Mouse (Mus musculus) neural tube, embryonic 12.5 days (tissue): ENCODE measurements at regions not wholly inside any gene's neighbourhood (a gene's known extent, or its start where the extent isn't known, plus 50 kb on each side); places are given as distances from the start of the nearest gene placed in this dataset.

Experiments used
- ATAC-seq: fragments of 200-750 bp; cut with Nextera tagmentation; 2 replicates; pipeline ENCODE4 v1.8.0; 2017; ENCODE audit warnings: low read depth, mild to moderate bottlenecking, moderate TSS enrichment, moderate library complexity; ENCODE audit not compliant: low FRiP score
- H3K27ac ChIP-seq: fragments of 300-500 bp; sonication (generic); 2 replicates; pipeline ENCODE4 v1.5.1; 2016
- H3K27me3 ChIP-seq: fragments of 300-500 bp; sonication (generic); replicated peaks from 2 replicates; pipeline ENCODE4 v1.6.1; 2016; ENCODE audit warnings: mild to moderate bottlenecking
- H3K36me3 ChIP-seq: fragments of 300-500 bp; sonication (generic); 2 replicates; pipeline ENCODE4 v1.6.1; 2016; ENCODE audit warnings: mild to moderate bottlenecking
- H3K4me1 ChIP-seq: fragments of 300-500 bp; sonication (generic); 2 replicates; pipeline ENCODE4 v1.6.1; 2016
- H3K4me2 ChIP-seq: fragments of 300-500 bp; sonication (generic); replicated peaks from 2 replicates; pipeline ENCODE4 v1.6.1; 2016; ENCODE audit warnings: mild to moderate bottlenecking
- H3K4me3 ChIP-seq: fragments of 300-500 bp; sonication (generic); 2 replicates; pipeline ENCODE4 v1.5.1; 2016
- H3K9ac ChIP-seq: fragments of 300-500 bp; sonication (generic); 2 replicates; pipeline ENCODE4 v1.6.1; 2016; ENCODE audit warnings: mild to moderate bottlenecking
- H3K9me3 ChIP-seq: fragments of 300-500 bp; sonication (generic); 2 replicates; pipeline ENCODE4 v1.6.1; 2016; ENCODE audit warnings: mild to moderate bottlenecking
- WGBS: fragments of 180-500 bp; shearing (Covaris S2); methylation state at CpG from one replicate; pipeline ENCODE4 v1.1.7; 2016; 5-methylcytosine and 5-hydroxymethylcytosine counted together

DNA sequence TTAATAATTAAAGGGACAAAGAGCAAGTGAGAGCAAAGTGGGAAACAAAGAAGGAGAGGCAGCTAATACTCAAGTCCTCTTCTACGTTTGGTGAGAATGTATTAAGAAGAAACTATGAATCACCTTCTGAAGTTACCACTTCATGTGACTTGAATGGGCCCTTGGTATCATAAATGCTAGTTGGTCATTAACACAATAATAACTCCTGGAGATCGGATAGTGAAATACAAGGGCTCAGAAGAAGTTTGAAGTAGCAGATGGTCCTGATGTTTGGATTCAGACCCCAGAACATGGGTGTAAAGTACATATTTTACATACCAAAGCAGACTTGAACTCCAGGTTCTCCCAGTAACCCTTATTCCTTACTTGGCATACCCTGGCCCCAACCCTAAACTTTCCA lies 535.4 kb upstream of the Cntnap5b start:
- H3K4me2 ChIP-seq: no peak overlapping the region
- no peak overlapping the region for H3K4me3 ChIP-seq
- H3K27ac ChIP-seq: no peak overlapping the region
- H3K36me3 ChIP-seq: no peaks in the 10 kb centered on the region
- WGBS: 67% methylated on average over 2 of the region's 2 CpGs
- H3K9me3 ChIP-seq: no peaks in the 10 kb centered on the region
- H3K27me3 ChIP-seq: no peaks in the 10 kb centered on the region
- no peak for ATAC-seq
- no peaks in the 10 kb centered on the region for H3K4me1 ChIP-seq
- no peak overlapping the region for H3K9ac ChIP-seq

DNA sequence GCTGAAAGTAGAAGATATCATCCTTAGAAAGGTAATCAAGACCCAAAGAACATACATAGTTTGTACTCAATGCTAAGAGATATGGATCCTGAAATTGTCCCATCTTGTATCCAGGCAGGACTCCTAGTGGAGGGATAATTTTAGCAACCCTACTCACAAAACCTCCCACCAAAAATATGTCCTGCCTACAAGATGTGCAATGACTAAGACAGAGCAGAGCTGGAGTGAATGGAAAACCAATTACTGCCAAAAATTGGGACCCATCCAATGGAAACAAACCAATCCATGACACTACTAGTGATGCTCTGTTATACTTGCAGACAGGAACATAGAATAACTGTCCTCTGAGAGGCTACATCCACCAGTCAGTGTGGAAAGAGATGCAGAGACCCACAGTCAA lies 487.0 kb upstream of the Cntnap5b start:
- Histone ChIP-seq H3K9me3 (no peaks in the 10 kb centered on the region), H3K36me3 (no peaks in the 10 kb centered on the region), H3K27ac (no peak overlapping the region), H3K4me3 (no peak overlapping the region), H3K4me1 (no peaks in the 10 kb centered on the region), H3K9ac (no peak overlapping the region), H3K27me3 (no peaks in the 10 kb centered on the region), H3K4me2 (no peak overlapping the region)
- no peak for ATAC-seq

DNA sequence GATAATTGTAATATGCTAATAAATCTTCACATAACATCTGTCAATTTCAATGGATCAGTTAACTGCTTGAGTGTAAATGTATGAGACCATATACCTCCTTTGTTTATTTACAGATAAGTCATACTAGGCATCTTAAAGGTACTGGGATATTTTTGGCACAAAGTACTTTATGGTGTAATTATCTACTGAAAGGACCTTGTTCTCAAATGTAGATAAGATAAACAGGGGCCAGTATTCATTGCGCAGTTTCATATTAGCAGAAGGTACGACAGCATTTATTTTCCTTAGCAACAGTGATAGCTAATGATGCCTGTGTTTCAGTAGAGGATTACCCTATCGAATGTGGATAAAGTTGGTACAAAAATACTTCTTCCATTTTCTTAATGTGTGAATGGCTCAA lies 484.7 kb upstream of the Cntnap5b start:
- H3K27ac ChIP-seq: no peak overlapping the region
- no peaks in the 10 kb centered on the region for H3K9me3 ChIP-seq
- H3K4me3 ChIP-seq: no peak overlapping the region
- no peaks in the 10 kb centered on the region for H3K27me3 ChIP-seq
- no peak overlapping the region for H3K9ac ChIP-seq
- H3K4me1 ChIP-seq: no peaks in the 10 kb centered on the region
- H3K4me2 ChIP-seq: no peak overlapping the region
- no peak for ATAC-seq
- 92% methylated on average over 3 of the region's 3 CpGs for WGBS
- no peaks in the 10 kb centered on the region for H3K36me3 ChIP-seq

DNA sequence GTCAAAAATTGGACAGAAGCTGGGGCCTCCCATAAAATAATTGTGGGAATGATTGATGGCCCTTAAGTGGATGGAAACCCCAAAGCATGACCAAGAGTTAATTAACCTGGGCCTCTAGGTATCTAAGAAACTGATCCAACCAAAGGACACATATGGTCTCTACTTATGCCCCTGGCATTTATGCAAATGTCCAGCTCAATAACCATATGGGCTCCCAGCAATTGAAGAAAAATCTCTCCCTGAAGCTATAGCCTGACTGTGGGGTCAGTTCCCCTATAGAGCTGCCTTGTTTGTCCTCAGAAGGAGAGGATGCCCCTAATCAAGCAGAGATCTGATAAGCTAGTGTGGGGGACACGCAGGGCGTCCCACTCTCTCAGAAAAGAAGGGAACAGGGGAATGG lies 473.4 kb upstream of the Cntnap5b start:
- no peaks in the 10 kb centered on the region for H3K27me3 ChIP-seq
- no peaks in the 10 kb centered on the region for H3K9me3 ChIP-seq
- no peak overlapping the region for H3K4me3 ChIP-seq
- no peaks in the 10 kb centered on the region for H3K36me3 ChIP-seq
- no peak overlapping the region for H3K4me2 ChIP-seq
- no peak overlapping the region for H3K9ac ChIP-seq
- peak; percentile 41; the same call in 1 of the 2 replicates for ATAC-seq
- WGBS: 79% methylated on average over 2 of the region's 2 CpGs
- no peaks in the 10 kb centered on the region for H3K4me1 ChIP-seq
- no peak overlapping the region for H3K27ac ChIP-seq

GRCm38 (mm10) chr1:99317043-99317709 lies 455.4 kb upstream of the Cntnap5b start:
- 53% methylated on average over 3 of the region's 3 CpGs for WGBS
- Histone ChIP-seq H3K4me1 (no peaks in the 10 kb centered on the region), H3K27me3 (no peaks in the 10 kb centered on the region), H3K36me3 (no peaks in the 10 kb centered on the region), H3K4me3 (no peak overlapping the region), H3K27ac (no peak overlapping the region), H3K9me3 (no peaks in the 10 kb centered on the region), H3K4me2 (no peak overlapping the region), H3K9ac (no peak overlapping the region)
- ATAC-seq: no peak

DNA sequence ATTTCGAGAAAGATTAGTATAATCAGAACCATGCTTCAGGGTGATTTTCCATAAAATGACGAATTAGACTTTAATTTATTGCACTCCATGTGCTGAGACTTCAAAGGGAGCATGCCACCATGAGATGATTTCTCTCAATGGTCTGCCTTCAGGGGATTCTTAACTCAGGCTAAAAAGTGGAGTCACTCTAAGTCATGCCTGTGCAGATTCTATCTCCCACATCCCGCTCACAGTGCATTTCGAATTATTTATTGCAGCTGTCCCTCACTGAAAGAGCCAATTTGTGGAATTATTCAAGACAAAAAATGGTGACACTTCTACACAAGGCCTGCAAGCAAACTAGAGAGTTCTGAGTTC lies 454.9 kb upstream of the Cntnap5b start:
- Histone ChIP-seq H3K27me3 (no peaks in the 10 kb centered on the region), H3K4me2 (no peak overlapping the region), H3K36me3 (no peaks in the 10 kb centered on the region), H3K9me3 (no peaks in the 10 kb centered on the region), H3K4me3 (no peak overlapping the region), H3K9ac (no peak overlapping the region), H3K4me1 (no peaks in the 10 kb centered on the region), H3K27ac (no peak overlapping the region)
- ATAC-seq: peak; percentile 72; the same call in 1 of the 2 replicates
- WGBS: 50% methylated on average over 4 of the region's 4 CpGs
